Mouse (Mus musculus): ENCODE results near the gene Ssna1. TPM values are rescaled to one million over a fixed set of nuclear protein-coding genes. Genes with fewer than 3 reads are reported as not detected.
A peak's percentile ranks its signal among the peaks of the same experiment; 100 is the strongest.

The Ssna1 gene
- polyA plus RNA-seq, 2 experiments, result 135 to 267 TPM

DNA sequence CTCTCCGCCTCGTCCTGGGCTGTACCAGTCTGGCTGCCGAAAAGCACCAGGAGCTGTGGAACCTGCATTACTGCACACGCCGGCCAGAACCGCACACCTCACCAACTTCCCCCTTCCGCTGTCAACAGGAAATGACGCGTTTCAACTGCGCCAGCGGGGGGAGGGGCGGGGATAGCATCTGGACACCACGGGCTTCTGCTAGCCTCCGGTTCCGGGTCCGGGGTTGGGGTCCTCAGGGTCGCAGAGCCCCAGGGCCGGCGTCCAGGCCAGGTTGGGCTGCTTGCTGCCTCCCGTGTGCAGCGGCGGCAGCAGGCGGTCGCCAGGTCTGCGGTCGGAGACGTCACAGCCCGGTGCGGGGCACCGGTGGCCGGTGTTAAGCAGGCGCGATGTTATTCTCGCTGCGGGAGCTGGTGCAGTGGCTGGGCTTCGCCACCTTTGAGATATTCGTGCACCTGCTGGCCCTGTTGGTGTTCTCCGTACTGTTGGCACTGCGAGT is 16.9 kb downstream of the Ssna1 start, which contains the start of gene Tmem203:
Gene Tmem203 (plus strand): TSS at position 156 of the 496 bp plus-strand sequence.
- H3K9ac ChIP-seq (ENCODE audit: low read depth, low read length, severe bottlenecking), result peak within 1 kb of the TSS; percentile 80
- H3K9me3 ChIP-seq (ENCODE audit: control insufficient read depth, low read length), result no peaks in the 10 kb centered on the region
- under 1% methylated on average over 32 of the region's 39 CpGs for WGBS
- H3K27ac ChIP-seq (replicated peaks; ENCODE audit: low read depth, low read length), result peak within 1 kb of the TSS; percentile 72
- ATAC-seq (ENCODE audit: low FRiP score, low read depth) (peak; percentile 93), DNase-seq (ENCODE audit: low spot score) (peak; percentile 90)
- H3K27me3 ChIP-seq (ENCODE audit: control insufficient read depth, insufficient read depth, low read length), result no peaks in the 10 kb centered on the region
- 0 out of 2 replicates have a peak, but pooled peaks have one; percentile 41 for TF ChIP-seq POLR2A (IDR thresholded peaks at IDR 0.05; ENCODE audit: borderline replicate concordance, extremely low read depth, insufficient read depth, insufficient read length)
- peaks cover 10% of the 10 kb centered on the region for H3K4me1 ChIP-seq (ENCODE audit: control insufficient read depth, insufficient read depth, low read length)
- peaks cover 18% of the 10 kb centered on the region for H3K36me3 ChIP-seq (ENCODE audit: control insufficient read depth, insufficient read depth, low read length)
- H3K4me3 ChIP-seq (replicated peaks; ENCODE audit: low read length), result peak within 1 kb of the TSS; percentile 99
- peak within 1 kb of the TSS; percentile 95 for H3K4me2 ChIP-seq (replicated peaks; ENCODE audit: low read depth, low read length, severe bottlenecking)

DNA sequence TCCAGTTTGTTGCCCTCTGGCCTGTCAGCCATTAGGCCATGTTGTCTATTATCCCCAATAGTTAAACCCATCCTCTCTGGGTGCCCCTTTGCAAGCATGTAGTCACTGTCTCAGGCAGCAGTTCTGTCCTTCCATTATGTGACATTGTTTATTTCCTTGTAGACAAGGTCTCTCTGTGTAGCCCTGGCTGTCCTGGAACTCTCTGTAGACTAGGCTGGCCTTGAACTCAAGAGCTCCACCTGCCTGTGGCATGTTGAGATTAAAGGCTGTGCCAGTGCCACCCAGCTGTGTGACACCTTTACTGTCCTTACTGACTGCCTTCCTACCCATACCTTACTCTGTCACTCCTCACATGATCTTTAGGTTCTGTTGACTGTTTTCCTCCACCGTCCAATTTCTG is 19.9 kb downstream of the Ssna1 start:
- H3K9ac ChIP-seq (ENCODE audit: low read depth, low read length, severe bottlenecking), result no peak overlapping the region
- no peaks in the 10 kb centered on the region for H3K27me3 ChIP-seq (ENCODE audit: control insufficient read depth, insufficient read depth, low read length)
- no peak overlapping the region for H3K27ac ChIP-seq (replicated peaks; ENCODE audit: low read depth, low read length)
- no peak overlapping the region for H3K4me2 ChIP-seq (replicated peaks; ENCODE audit: low read depth, low read length, severe bottlenecking)
- DNase-seq (ENCODE audit: low spot score), result no peak
- 85% methylated on average over 1 of the region's 1 CpGs for whole genome bisulfite sequencing
- no peak for ATAC-seq (ENCODE audit: low FRiP score, low read depth)
- no peaks in the 10 kb centered on the region for H3K9me3 ChIP-seq (ENCODE audit: control insufficient read depth, low read length)
- TF ChIP-seq POLR2A (IDR thresholded peaks at IDR 0.05; ENCODE audit: borderline replicate concordance, extremely low read depth, insufficient read depth, insufficient read length), result no peak
- H3K4me3 ChIP-seq (replicated peaks; ENCODE audit: low read length), result no peak overlapping the region
- H3K36me3 ChIP-seq (ENCODE audit: control insufficient read depth, insufficient read depth, low read length), result peaks cover 39% of the 10 kb centered on the region
- peaks cover 10% of the 10 kb centered on the region for H3K4me1 ChIP-seq (ENCODE audit: control insufficient read depth, insufficient read depth, low read length)

DNA sequence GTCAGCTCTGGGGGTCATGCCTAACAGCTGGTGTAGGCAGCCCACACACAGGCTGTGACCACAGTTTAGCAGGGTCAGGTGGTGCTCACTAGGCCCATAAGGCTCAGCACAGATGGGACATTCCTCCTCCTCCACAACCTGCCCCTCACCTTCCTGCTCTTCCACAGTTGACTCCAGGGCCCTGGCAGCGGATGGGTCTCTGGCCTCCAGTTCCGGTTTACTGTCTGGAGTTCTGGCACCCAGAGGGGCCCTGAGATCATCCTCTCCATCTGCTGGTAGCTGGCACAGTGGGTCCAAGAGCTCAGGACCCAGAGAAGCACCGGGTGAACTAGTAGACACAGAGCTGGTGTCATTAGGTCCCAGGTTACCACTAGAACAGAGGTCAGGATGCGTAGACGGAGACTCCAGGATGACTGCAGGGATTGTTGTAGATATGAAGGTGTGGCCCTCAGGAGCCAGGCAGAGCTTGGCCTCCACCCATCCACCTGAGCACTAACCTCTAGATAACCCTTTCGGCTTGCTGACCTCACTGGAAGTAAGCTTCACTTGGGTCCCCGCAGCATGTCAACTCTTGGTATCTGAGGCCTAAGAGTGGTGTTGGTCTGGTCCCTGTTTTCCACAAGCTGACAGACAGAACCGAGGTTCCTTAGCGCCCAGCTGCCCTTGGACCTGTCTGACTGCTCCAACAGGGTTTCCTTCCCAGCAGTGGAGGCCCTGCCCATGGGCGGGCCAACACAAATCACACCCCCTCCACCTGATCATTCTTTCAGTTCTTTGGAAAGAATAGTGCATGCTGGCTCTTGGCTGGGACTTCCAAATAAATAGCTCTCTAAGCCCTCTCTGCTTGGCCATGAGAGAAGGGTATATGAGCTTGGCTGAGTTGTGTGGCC is 25.8 kb downstream of the Ssna1 start, which contains the start of gene AL732309.1:
Gene AL732309.1 (minus strand): TSS at position 681 of the 890 bp plus-strand sequence.
- H3K4me2 ChIP-seq (replicated peaks; ENCODE audit: low read depth, low read length, severe bottlenecking), result no peak within 1 kb of the TSS
- peaks cover 31% of the 10 kb centered on the region for H3K36me3 ChIP-seq (ENCODE audit: control insufficient read depth, insufficient read depth, low read length)
- no peak for TF ChIP-seq POLR2A (IDR thresholded peaks at IDR 0.05; ENCODE audit: borderline replicate concordance, extremely low read depth, insufficient read depth, insufficient read length)
- no peak within 1 kb of the TSS for H3K4me3 ChIP-seq (replicated peaks; ENCODE audit: low read length)
- DNase-seq (ENCODE audit: low spot score), result no peak
- peaks cover 9% of the 10 kb centered on the region for H3K27me3 ChIP-seq (ENCODE audit: control insufficient read depth, insufficient read depth, low read length)
- 89% methylated on average over 10 of the region's 10 CpGs for WGBS
- no peak for ATAC-seq (ENCODE audit: low FRiP score, low read depth)
- peaks cover under 1% of the 10 kb centered on the region; the same call in 1 of the 2 replicates for H3K4me1 ChIP-seq (ENCODE audit: control insufficient read depth, insufficient read depth, low read length)
- H3K27ac ChIP-seq (replicated peaks; ENCODE audit: low read depth, low read length), result no peak within 1 kb of the TSS
- no peak within 1 kb of the TSS for H3K9ac ChIP-seq (ENCODE audit: low read depth, low read length, severe bottlenecking)
- no peaks in the 10 kb centered on the region for H3K9me3 ChIP-seq (ENCODE audit: control insufficient read depth, low read length)

- no peak for TF ChIP-seq POLR2A (IDR thresholded peaks at IDR 0.05; ENCODE audit: borderline replicate concordance, extremely low read depth, insufficient read depth, insufficient read length)
- Histone ChIP-seq H3K9ac (ENCODE audit: low read depth, low read length, severe bottlenecking) (no peak overlapping the region), H3K4me2 (replicated peaks; ENCODE audit: low read depth, low read length, severe bottlenecking) (no peak overlapping the region), H3K27ac (replicated peaks; ENCODE audit: low read depth, low read length) (no peak overlapping the region), H3K4me3 (replicated peaks; ENCODE audit: low read length) (no peak overlapping the region), H3K36me3 (ENCODE audit: control insufficient read depth, insufficient read depth, low read length) (peaks cover 13% of the 10 kb centered on the region; the same call in 1 of the 2 replicates), H3K4me1 (ENCODE audit: control insufficient read depth, insufficient read depth, low read length) (peaks cover 12% of the 10 kb centered on the region; the same call in 1 of the 2 replicates), H3K27me3 (ENCODE audit: control insufficient read depth, insufficient read depth, low read length) (peaks cover 14% of the 10 kb centered on the region), H3K9me3 (ENCODE audit: control insufficient read depth, low read length) (no peaks in the 10 kb centered on the region)
- DNase-seq (ENCODE audit: low spot score), result no peak
- 85% methylated on average over 4 of the region's 4 CpGs for WGBS
- no peak for ATAC-seq (ENCODE audit: low FRiP score, low read depth)
Measured at GRCm38 (mm10) chr2:25244144-25244543, 28.1 kb downstream of the Ssna1 start.

- Histone ChIP-seq H3K4me1 (ENCODE audit: control insufficient read depth, insufficient read depth, low read length) (peaks cover 12% of the 10 kb centered on the region; the same call in 1 of the 2 replicates), H3K9me3 (ENCODE audit: control insufficient read depth, low read length) (no peaks in the 10 kb centered on the region), H3K36me3 (ENCODE audit: control insufficient read depth, insufficient read depth, low read length) (peaks cover 6% of the 10 kb centered on the region; the same call in 1 of the 2 replicates), H3K4me3 (replicated peaks; ENCODE audit: low read length) (no peak overlapping the region), H3K27ac (replicated peaks; ENCODE audit: low read depth, low read length) (no peak overlapping the region), H3K4me2 (replicated peaks; ENCODE audit: low read depth, low read length, severe bottlenecking) (no peak overlapping the region), H3K9ac (ENCODE audit: low read depth, low read length, severe bottlenecking) (no peak overlapping the region), H3K27me3 (ENCODE audit: control insufficient read depth, insufficient read depth, low read length) (peaks cover 14% of the 10 kb centered on the region)
- 79% methylated on average over 8 of the region's 8 CpGs for WGBS
- DNase-seq (ENCODE audit: low spot score) (no peak), ATAC-seq (ENCODE audit: low FRiP score, low read depth) (no peak)
- no peak for TF ChIP-seq POLR2A (IDR thresholded peaks at IDR 0.05; ENCODE audit: borderline replicate concordance, extremely low read depth, insufficient read depth, insufficient read length)
Measured at GRCm38 (mm10) chr2:25243342-25243741, 28.9 kb downstream of the Ssna1 start.

Measured in limb, embryonic 14.5 days (tissue).